Mouse (Mus musculus) CH12.LX (cell line): ENCODE data around the gene Slco1a6. TPM values are rescaled to one million over a fixed set of nuclear protein-coding genes. Genes with fewer than 3 reads are reported as not detected.

Source experiments
- DNase-seq: peaks from one replicate; pipeline ENCODE4 v3.0.0-alpha.2; 2013; ENCODE audit errors: extremely low read depth
- H3K27ac ChIP-seq: 2 replicates; pipeline ENCODE4 v1.5.1; 2012; ENCODE audit warnings: low read depth, mild to moderate bottlenecking, control low read depth, moderate library complexity; ENCODE audit not compliant: insufficient read depth
- H3K27me3 ChIP-seq: replicated peaks from 2 replicates; pipeline ENCODE3; 2012; ENCODE audit warnings: inconsistent platforms
- H3K36me3 ChIP-seq, 2 experiments: replicated peaks in 1 of 2; 2 replicates each; pipeline versions ENCODE3 to v1.6.1; 2012; ENCODE audit warnings: inconsistent platforms in 1 of 2, low read length in 1 of 2, mild to moderate bottlenecking in 1 of 2, mixed read lengths in 1 of 2, moderate library complexity in 1 of 2; ENCODE audit not compliant: control insufficient read depth in 1 of 2, insufficient read depth in 1 of 2
- H3K4me1 ChIP-seq, 2 experiments: 2 replicates each; pipeline ENCODE4 v1.6.1; 2012; ENCODE audit warnings: inconsistent platforms in 1 of 2, moderate library complexity in 1 of 2; ENCODE audit not compliant: insufficient read depth in 2 of 2, control insufficient read depth in 1 of 2
- H3K4me2 ChIP-seq: 2 replicates; pipeline ENCODE4 v1.6.1; 2012; ENCODE audit warnings: low read depth, mild to moderate bottlenecking, control low read depth; ENCODE audit not compliant: poor library complexity, insufficient read depth, severe bottlenecking
- H3K4me3 ChIP-seq, 3 experiments: fragments of 150-350 bp in 1 of 3; sonication (generic) in 1 of 3; replicated peaks in 1 of 3; 2 replicates each; pipeline versions ENCODE3 to v1.5.1; 2011 to 2012; ENCODE audit warnings: low read depth in 2 of 3, low read length in 2 of 3, mild to moderate bottlenecking in 2 of 3, moderate library complexity in 2 of 3, control low read depth in 1 of 3, improper control_type of control experiment in 1 of 3, inconsistent platforms in 1 of 3, mixed read lengths in 1 of 3; ENCODE audit not compliant: poor library complexity in 1 of 3
- H3K79me2 ChIP-seq: replicated peaks from 2 replicates; pipeline ENCODE4 v1.6.1; 2012; ENCODE audit warnings: mild to moderate bottlenecking, moderate library complexity; ENCODE audit not compliant: control insufficient read depth, poor library complexity, insufficient read depth, severe bottlenecking; ENCODE audit errors: extremely low read depth
- H3K9ac ChIP-seq: 2 replicates; pipeline ENCODE4 v1.6.1; 2012; ENCODE audit warnings: low read depth, mild to moderate bottlenecking, control low read depth, moderate library complexity; ENCODE audit not compliant: insufficient read depth
- H3K9me3 ChIP-seq: replicated peaks from 2 replicates; pipeline ENCODE3; 2012; ENCODE audit warnings: low read length, inconsistent platforms, mixed read lengths
- CTCF ChIP-seq, 2 experiments: IDR thresholded peaks in 1 of 2; conservative IDR thresholded peaks in 1 of 2; 2 replicates each; pipeline ENCODE4 v1.5.1; 2011 to 2012; ENCODE audit warnings: low read depth in 2 of 2, low read length in 2 of 2, improper control_type of control experiment in 1 of 2, inconsistent platforms in 1 of 2, mild to moderate bottlenecking in 1 of 2, moderate library complexity in 1 of 2
- ELF1 ChIP-seq: IDR thresholded peaks from 2 replicates; pipeline ENCODE4 v1.6.1; 2014; ENCODE audit warnings: low read depth, mild to moderate bottlenecking, inconsistent platforms, low read length, improper control_type of control experiment
- ETS1 ChIP-seq: conservative IDR thresholded peaks from 2 replicates; pipeline ENCODE4 v1.6.1; 2012; ENCODE audit warnings: low read depth, mild to moderate bottlenecking, inconsistent platforms, low read length, improper control_type of control experiment, moderate library complexity
- GABPA ChIP-seq: IDR thresholded peaks from 2 replicates; pipeline ENCODE4 v1.6.1; 2012; ENCODE audit warnings: low read depth, low read length, improper control_type of control experiment, inconsistent platforms; ENCODE audit not compliant: insufficient replicate concordance
- IRF4 ChIP-seq: IDR thresholded peaks from 2 replicates; pipeline ENCODE4 v1.6.1; 2014; ENCODE audit warnings: low read depth, mild to moderate bottlenecking, inconsistent platforms, low read length, improper control_type of control experiment
- JUN ChIP-seq: IDR thresholded peaks from 2 replicates; pipeline ENCODE4 v1.6.1; 2011; ENCODE audit warnings: low read depth, mild to moderate bottlenecking, low read length, improper control_type of control experiment, moderate library complexity; ENCODE audit not compliant: insufficient read depth
- MAFK ChIP-seq: IDR thresholded peaks from 2 replicates; pipeline ENCODE4 v1.6.1; 2011; ENCODE audit warnings: low read length, improper control_type of control experiment; ENCODE audit not compliant: insufficient replicate concordance
- MAX ChIP-seq: IDR thresholded peaks from 2 replicates; pipeline ENCODE4 v1.6.1; 2011; ENCODE audit warnings: low read length, improper control_type of control experiment
- MYC ChIP-seq: IDR thresholded peaks from 2 replicates; pipeline ENCODE4 v1.6.1; 2011; ENCODE audit warnings: low read depth, mild to moderate bottlenecking, improper control_type of control experiment, low read length
- NRF1 ChIP-seq: IDR thresholded peaks from 2 replicates; pipeline ENCODE4 v1.6.1; 2014; ENCODE audit warnings: low read depth, mild to moderate bottlenecking, inconsistent platforms, low read length, improper control_type of control experiment, moderate library complexity
- POLR2A ChIP-seq: IDR thresholded peaks from 2 replicates; pipeline ENCODE4 v1.6.1; 2011; ENCODE audit warnings: low read depth, mild to moderate bottlenecking, improper control_type of control experiment, low read length
- POLR2AphosphoS2 ChIP-seq: IDR thresholded peaks from 2 replicates; pipeline ENCODE4 v1.6.1; 2011; ENCODE audit warnings: low read depth, low read length, improper control_type of control experiment
- RAD21 ChIP-seq: IDR thresholded peaks from 2 replicates; pipeline ENCODE4 v1.6.1; 2011; ENCODE audit warnings: low read depth, mild to moderate bottlenecking, low read length, improper control_type of control experiment, moderate library complexity
- RCOR1 ChIP-seq: conservative IDR thresholded peaks from 2 replicates; pipeline ENCODE4 v1.6.1; 2012; ENCODE audit warnings: low read depth, mild to moderate bottlenecking, inconsistent platforms, low read length, improper control_type of control experiment
- SMC3 ChIP-seq: IDR thresholded peaks from 2 replicates; pipeline ENCODE4 v1.6.1; 2011; ENCODE audit warnings: low read depth, low read length, improper control_type of control experiment
- TCF12 ChIP-seq: IDR thresholded peaks from 2 replicates; pipeline ENCODE4 v1.6.1; 2014; ENCODE audit warnings: low read depth, mild to moderate bottlenecking, inconsistent platforms, low read length, improper control_type of control experiment
- USF2 ChIP-seq: conservative IDR thresholded peaks from 2 replicates; pipeline ENCODE4 v1.6.1; 2011; ENCODE audit warnings: low read depth, low read length, improper control_type of control experiment
- ZC3H11A ChIP-seq: IDR thresholded peaks from 2 replicates; pipeline ENCODE4 v1.6.1; 2012; ENCODE audit warnings: low read depth, mild to moderate bottlenecking, inconsistent platforms, low read length, improper control_type of control experiment
- ZMIZ1 ChIP-seq: IDR thresholded peaks from 2 replicates; pipeline ENCODE4 v1.6.1; 2012; ENCODE audit warnings: low read depth, mild to moderate bottlenecking, inconsistent platforms, low read length, improper control_type of control experiment
- ZNF384 ChIP-seq: IDR thresholded peaks from 2 replicates; pipeline ENCODE4 v1.6.1; 2012; ENCODE audit warnings: low read depth, low read length, improper control_type of control experiment, inconsistent platforms
- dilution Hi-C: fragments of 300-500 bp; cut with MboI; formaldehyde crosslinking; loops from 2 replicates; pipeline ENCODE4 v1.14.3; 2020; ENCODE audit warnings: low sequenced_read_pairs; ENCODE audit not compliant: extremely low pct_unique_long_range_greater_than_20kb, extremely low pct_ligation_motif_present
- in situ Hi-C: fragments of 300-500 bp; cut with MboI; formaldehyde crosslinking; loops from 3 replicates; pipeline ENCODE4 v1.14.3; 2019; ENCODE audit warnings: low sequenced_read_pairs, low pct_ligation_motif_present, low pct_unique_long_range_greater_than_20kb, mixed read lengths
- polyA plus RNA-seq: library from polyadenylated mRNA; unstranded; fragments of >175 nt; gene quantifications from 2 replicates; pipeline ENCODE4 v1.2.1, GENCODE M21; 2012; ENCODE audit warnings: low read depth; ENCODE audit not compliant: insufficient read length
- total RNA-seq, 2 experiments: library from RNA; depleted of rRNA; stranded (reverse); fragments of 300-350 nt in 1 of 2; fragments of >200 nt in 1 of 2; gene quantifications; 2 replicates each; pipeline ENCODE4 v1.2.3; 2012 to 2014

The Slco1a6 gene
- total and polyA plus RNA-seq, 3 experiments = 1.4 TPM; not detected in 2

DNA sequence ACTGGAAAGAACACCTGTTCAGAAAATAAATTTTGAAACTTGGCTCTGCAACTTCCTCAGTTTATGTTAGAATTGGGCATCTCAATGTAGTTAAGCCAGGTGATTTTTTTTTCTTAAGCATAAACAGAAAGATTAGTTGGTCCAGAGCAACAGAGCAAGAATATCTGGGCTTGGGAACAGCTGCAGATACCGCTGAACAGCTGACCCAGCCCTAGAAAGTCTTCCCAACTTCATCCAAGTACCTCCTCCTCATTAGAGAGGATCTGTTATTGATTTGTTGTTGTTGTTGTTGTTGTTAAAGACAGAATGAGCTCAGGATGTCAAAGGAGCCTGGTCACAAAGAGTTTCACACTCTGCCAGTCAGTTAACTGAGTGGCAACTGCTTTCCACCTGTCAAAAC lies 31.1 kb upstream of the Slco1a6 start:
- dilution Hi-C loops = no loop called here
- DNase-seq = no peak
- TF ChIP-seq SMC3 (no peak), JUN (no peak), CTCF (conservative IDR thresholded peaks at IDR 0.05 in 1 of 2, IDR thresholded peaks at IDR 0.05 in 1 of 2; ENCODE audit: low read depth in 2 of 2, low read length in 2 of 2) (no peak), MAX (no peak)
- TF ChIP-seq, all 38 proteins: peak for 0
- H3K4me3 ChIP-seq = no peak overlapping the region
- H3K36me3 ChIP-seq = no peaks in the 10 kb centered on the region
- H3K4me2 ChIP-seq = no peak overlapping the region
- H3K79me2 ChIP-seq = no peaks in the 10 kb centered on the region
- H3K9ac ChIP-seq = no peak overlapping the region
- no peak overlapping the region for H3K27ac ChIP-seq
- in situ Hi-C loops = no loop called here
- no peaks in the 10 kb centered on the region for H3K27me3 ChIP-seq
- no peaks in the 10 kb centered on the region for H3K4me1 ChIP-seq
- no peaks in the 10 kb centered on the region for H3K9me3 ChIP-seq

DNA sequence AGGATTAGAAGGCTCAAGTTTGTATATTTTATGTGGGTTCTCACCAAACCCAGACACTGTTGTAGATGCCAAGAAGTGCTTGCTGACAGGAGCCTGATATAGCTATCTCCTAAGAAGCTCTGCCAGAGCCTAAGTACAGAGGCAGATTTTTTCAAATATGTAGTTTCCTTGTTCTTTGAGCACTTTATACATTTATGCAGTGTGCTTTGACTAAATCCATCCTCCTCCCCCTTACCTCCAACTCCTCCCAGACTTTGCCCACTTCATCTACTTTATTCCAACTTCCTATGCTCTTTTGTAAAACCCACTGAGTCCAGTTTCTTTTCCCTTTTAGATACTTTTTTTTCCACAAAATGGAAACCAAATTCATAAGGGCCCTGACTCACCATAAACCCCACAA lies 11.8 kb upstream of the Slco1a6 start:
- H3K4me1 ChIP-seq = no peaks in the 10 kb centered on the region
- no peak for TF ChIP-seq POLR2A
- no peak for TF ChIP-seq ELF1
- TF ChIP-seq MAFK = no peak
- TF ChIP-seq NRF1 = no peak
- TF ChIP-seq RAD21 = no peak
- no peak for TF ChIP-seq ZMIZ1
- TF ChIP-seq ZNF384 = no peak
- TF ChIP-seq TCF12 = no peak
- no peak for TF ChIP-seq JUN
- no peak for TF ChIP-seq ZC3H11A
- no peak for TF ChIP-seq POLR2AphosphoS2
- TF ChIP-seq IRF4 = no peak
- TF ChIP-seq ETS1 = no peak
- TF ChIP-seq USF2 = no peak
- TF ChIP-seq SMC3 = no peak
- TF ChIP-seq GABPA = no peak
- TF ChIP-seq CTCF (conservative IDR thresholded peaks at IDR 0.05 in 1 of 2, IDR thresholded peaks at IDR 0.05 in 1 of 2; ENCODE audit: low read depth in 2 of 2, low read length in 2 of 2) = no peak
- TF ChIP-seq RCOR1 = no peak
- no peak for TF ChIP-seq MYC

More for the DNA sequence above, 11.8 kb upstream of the Slco1a6 start:
- no peaks in the 10 kb centered on the region for H3K36me3 ChIP-seq
- dilution Hi-C loops (no loop called here), in situ Hi-C loops (no loop called here)
- no peaks in the 10 kb centered on the region for H3K27me3 ChIP-seq
- H3K4me3 ChIP-seq = no peak overlapping the region
- H3K4me2 ChIP-seq = no peak overlapping the region
- no peaks in the 10 kb centered on the region for H3K9me3 ChIP-seq
- H3K79me2 ChIP-seq = no peaks in the 10 kb centered on the region
- no peak overlapping the region for H3K9ac ChIP-seq
- no peak for DNase-seq
- H3K27ac ChIP-seq = no peak overlapping the region
